Mouse (Mus musculus): ENCODE results near the gene Il33. TPM values are rescaled to one million over a fixed set of nuclear protein-coding genes. Genes with fewer than 3 reads are reported as not detected.

The Il33 gene
- polyA plus RNA-seq, 1 experiment from 2014 or later = 2.4 TPM

GRCm38 (mm10) chr19:29986464-29987091 lies 61.7 kb downstream of the Il33 start:
- no peaks in the 10 kb centered on the region for H3K27me3 ChIP-seq (ENCODE audit: insufficient read depth, low read length)
- no peaks in the 10 kb centered on the region for H3K9me3 ChIP-seq (ENCODE audit: low read depth, low read length)
- no peak overlapping the region for H3K4me2 ChIP-seq
- ATAC-seq (ENCODE audit: insufficient read depth) (no peak), DNase-seq (no peak)
- no peaks in the 10 kb centered on the region for H3K36me3 ChIP-seq (ENCODE audit: insufficient read depth)
- WGBS = 81% methylated on average over 12 of the region's 12 CpGs
- no peak overlapping the region for H3K9ac ChIP-seq
- no peaks in the 10 kb centered on the region for H3K4me1 ChIP-seq (ENCODE audit: insufficient read depth)
- no peak for TF ChIP-seq CTCF (IDR thresholded peaks at IDR 0.05; ENCODE audit: low read depth)
- H3K4me3 ChIP-seq (ENCODE audit: low read depth, low read length) = no peak overlapping the region
- H3K27ac ChIP-seq (ENCODE audit: low read depth) = no peak overlapping the region

GRCm38 (mm10) chr19:30000406-30001365 lies 75.8 kb downstream of the Il33 start:
- no peaks in the 10 kb centered on the region for H3K4me1 ChIP-seq (ENCODE audit: insufficient read depth)
- no peak overlapping the region for H3K27ac ChIP-seq (ENCODE audit: low read depth)
- H3K27me3 ChIP-seq (ENCODE audit: insufficient read depth, low read length) = no peaks in the 10 kb centered on the region
- no peak for TF ChIP-seq CTCF (IDR thresholded peaks at IDR 0.05; ENCODE audit: low read depth)
- 61% methylated on average over 12 of the region's 12 CpGs for WGBS
- no peaks in the 10 kb centered on the region for H3K9me3 ChIP-seq (ENCODE audit: low read depth, low read length)
- H3K4me3 ChIP-seq (ENCODE audit: low read depth, low read length) = no peak overlapping the region
- no peak overlapping the region for H3K9ac ChIP-seq
- ATAC-seq (ENCODE audit: insufficient read depth) (no peak), DNase-seq (no peak)
- no peak overlapping the region for H3K4me2 ChIP-seq
- H3K36me3 ChIP-seq (ENCODE audit: insufficient read depth) = no peaks in the 10 kb centered on the region

- Histone ChIP-seq H3K4me1 (ENCODE audit: insufficient read depth) (no peaks in the 10 kb centered on the region), H3K36me3 (ENCODE audit: insufficient read depth) (no peaks in the 10 kb centered on the region), H3K9ac (no peak overlapping the region), H3K27ac (ENCODE audit: low read depth) (no peak overlapping the region), H3K9me3 (ENCODE audit: low read depth, low read length) (no peaks in the 10 kb centered on the region), H3K4me3 (ENCODE audit: low read depth, low read length) (no peak overlapping the region), H3K4me2 (no peak overlapping the region), H3K27me3 (ENCODE audit: insufficient read depth, low read length) (no peaks in the 10 kb centered on the region)
- DNase-seq = no peak
- no peak for ATAC-seq (ENCODE audit: insufficient read depth)
- 58% methylated on average over 6 of the region's 6 CpGs for WGBS
- no peak for TF ChIP-seq CTCF (IDR thresholded peaks at IDR 0.05; ENCODE audit: low read depth)
Observed at GRCm38 (mm10) chr19:30001550-30001949, 76.6 kb downstream of the Il33 start.

- Histone ChIP-seq H3K9me3 (ENCODE audit: low read depth, low read length) (no peaks in the 10 kb centered on the region), H3K4me1 (ENCODE audit: insufficient read depth) (no peaks in the 10 kb centered on the region), H3K27ac (ENCODE audit: low read depth) (no peak within 1 kb of the TSS), H3K27me3 (ENCODE audit: insufficient read depth, low read length) (no peaks in the 10 kb centered on the region), H3K9ac (no peak within 1 kb of the TSS), H3K4me3 (ENCODE audit: low read depth, low read length) (no peak within 1 kb of the TSS), H3K36me3 (ENCODE audit: insufficient read depth) (no peaks in the 10 kb centered on the region), H3K4me2 (no peak within 1 kb of the TSS)
- DNase-seq (no peak), ATAC-seq (ENCODE audit: insufficient read depth) (no peak)
- 93% methylated on average over 9 of the region's 9 CpGs for WGBS
- TF ChIP-seq CTCF (IDR thresholded peaks at IDR 0.05; ENCODE audit: low read depth) = no peak
Observed at GRCm38 (mm10) chr19:30003621-30004020, 78.7 kb downstream of the Il33 start, which contains the start of gene Trpd52l3. TSS of gene Trpd52l3 (plus strand) at chr19:30003790.

- Histone ChIP-seq H3K4me2 (no peak overlapping the region), H3K4me1 (ENCODE audit: insufficient read depth) (no peaks in the 10 kb centered on the region), H3K4me3 (ENCODE audit: low read depth, low read length) (no peak overlapping the region), H3K27ac (ENCODE audit: low read depth) (no peak overlapping the region), H3K27me3 (ENCODE audit: insufficient read depth, low read length) (no peaks in the 10 kb centered on the region), H3K9me3 (ENCODE audit: low read depth, low read length) (no peaks in the 10 kb centered on the region), H3K9ac (no peak overlapping the region), H3K36me3 (ENCODE audit: insufficient read depth) (no peaks in the 10 kb centered on the region)
- TF ChIP-seq CTCF (IDR thresholded peaks at IDR 0.05; ENCODE audit: low read depth) = no peak
- 67% methylated on average over 3 of the region's 3 CpGs for WGBS
- DNase-seq (no peak), ATAC-seq (ENCODE audit: insufficient read depth) (no peak)
Observed at GRCm38 (mm10) chr19:30006371-30006770, 81.5 kb downstream of the Il33 start.

Other genes starting within 250 kb of the Il33 start
- gene Mlana, start 227.3 kb upstream of the Il33 start, polyA plus RNA-seq (2014; fragmentation: Nextera tagmentation; extraction: Ambion mirVana) = not detected in 2 replicates
- 7.1 TPM in 2 replicates for gene 9930021J03Rik, start 119.1 kb upstream of the Il33 start, polyA plus RNA-seq (2014; fragmentation: Nextera tagmentation; extraction: Ambion mirVana)
- gene Ranbp6, start 112.1 kb upstream of the Il33 start, polyA plus RNA-seq (2014; fragmentation: Nextera tagmentation; extraction: Ambion mirVana) = 15.2 and 16.1 TPM in 2 replicates
- not detected in 2 replicates for gene Trpd52l3, start 78.7 kb downstream of the Il33 start, polyA plus RNA-seq (2014; fragmentation: Nextera tagmentation; extraction: Ambion mirVana)
- gene Uhrf2, start 105.4 kb downstream of the Il33 start, polyA plus RNA-seq (2014; fragmentation: Nextera tagmentation; extraction: Ambion mirVana) = 78.5 and 78.6 TPM in 2 replicates

Measured in lung, embryonic 14.5 days (tissue).